Mouse (Mus musculus) CH12.LX (cell line): Measurements from ENCODE around the gene E130311K13Rik.

Experiments
- CTCF ChIP-seq, 2 experiments: IDR thresholded peaks in 1 of 2; conservative IDR thresholded peaks in 1 of 2; 2 replicates each; pipeline ENCODE4 v1.5.1; 2011 to 2012; ENCODE audit warnings: low read depth in 2 of 2, low read length in 2 of 2, improper control_type of control experiment in 1 of 2, inconsistent platforms in 1 of 2, mild to moderate bottlenecking in 1 of 2, moderate library complexity in 1 of 2
- E2F4 ChIP-seq: IDR thresholded peaks from 2 replicates; pipeline ENCODE4 v1.6.1; 2011; ENCODE audit warnings: low read depth, low read length, improper control_type of control experiment; ENCODE audit not compliant: insufficient replicate concordance
- EP300 ChIP-seq: IDR thresholded peaks from 2 replicates; pipeline ENCODE4 v1.6.1; 2011; ENCODE audit warnings: low read length, improper control_type of control experiment
- JUND ChIP-seq: conservative IDR thresholded peaks from 2 replicates; pipeline ENCODE4 v1.6.1; 2011; ENCODE audit warnings: low read depth, low read length, improper control_type of control experiment
- MAFK ChIP-seq: IDR thresholded peaks from 2 replicates; pipeline ENCODE4 v1.6.1; 2011; ENCODE audit warnings: low read length, improper control_type of control experiment; ENCODE audit not compliant: insufficient replicate concordance
- MAZ ChIP-seq: IDR thresholded peaks from 2 replicates; pipeline ENCODE4 v1.6.1; 2012; ENCODE audit warnings: low read depth, mild to moderate bottlenecking, inconsistent platforms, low read length, improper control_type of control experiment, moderate library complexity
- NRF1 ChIP-seq: IDR thresholded peaks from 2 replicates; pipeline ENCODE4 v1.6.1; 2014; ENCODE audit warnings: low read depth, mild to moderate bottlenecking, inconsistent platforms, low read length, improper control_type of control experiment, moderate library complexity
- UBTF ChIP-seq: IDR thresholded peaks from 2 replicates; pipeline ENCODE4 v1.6.1; 2012; ENCODE audit warnings: low read depth, mild to moderate bottlenecking, inconsistent platforms, low read length, improper control_type of control experiment, moderate library complexity
- ZKSCAN1 ChIP-seq: IDR thresholded peaks from 2 replicates; pipeline ENCODE4 v1.6.1; 2012; ENCODE audit warnings: low read depth, inconsistent platforms, low read length, improper control_type of control experiment, borderline replicate concordance
- ZNF384 ChIP-seq: IDR thresholded peaks from 2 replicates; pipeline ENCODE4 v1.6.1; 2012; ENCODE audit warnings: low read depth, low read length, improper control_type of control experiment, inconsistent platforms

- TF ChIP-seq JUND (no peak), CTCF (conservative IDR thresholded peaks at IDR 0.05 in 1 of 2, IDR thresholded peaks at IDR 0.05 in 1 of 2; ENCODE audit: low read depth in 2 of 2, low read length in 2 of 2) (no peak), E2F4 (0 out of 2 replicates have a peak, but pooled peaks have one; percentile 11), EP300 (no peak), ZNF384 (no peak), UBTF (no peak), NRF1 (no peak), MAFK (no peak), ZKSCAN1 (no peak), MAZ (no peak)
These were observed 35.6 kb upstream of the E130311K13Rik start for GRCm38 (mm10) chr3:63964922-63965249.
